Mouse (Mus musculus) liver, adult (tissue): ENCODE measurements around the gene Pnpla3.

Experiments used
- GATA4 ChIP-seq: IDR thresholded peaks from 2 replicates; pipeline ENCODE4 v1.6.1; 2014; ENCODE audit warnings: mild to moderate bottlenecking, low read length; ENCODE audit not compliant: insufficient replicate concordance

The Pnpla3 gene

DNA sequence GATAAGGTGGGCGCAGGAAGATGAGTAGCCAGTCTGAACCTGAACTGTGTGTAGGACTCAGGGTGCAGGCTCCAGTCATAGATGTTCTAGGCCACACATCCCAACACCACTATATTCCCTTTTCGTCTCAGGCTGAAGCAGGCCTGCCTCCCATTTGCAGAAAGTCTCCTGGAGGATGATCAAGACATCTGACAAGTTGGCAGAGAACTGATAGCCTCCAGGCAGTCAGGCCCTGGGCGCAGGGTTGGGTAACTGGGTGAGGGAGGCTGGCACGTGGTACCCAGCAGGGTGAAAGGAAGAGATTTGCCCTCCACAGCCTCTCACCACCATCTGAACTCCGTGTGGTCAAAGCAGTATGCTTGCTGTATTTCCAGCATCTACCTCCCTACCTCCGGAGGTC is 5.8 kb upstream of the Pnpla3 start:
- TF ChIP-seq GATA4: no peak

DNA sequence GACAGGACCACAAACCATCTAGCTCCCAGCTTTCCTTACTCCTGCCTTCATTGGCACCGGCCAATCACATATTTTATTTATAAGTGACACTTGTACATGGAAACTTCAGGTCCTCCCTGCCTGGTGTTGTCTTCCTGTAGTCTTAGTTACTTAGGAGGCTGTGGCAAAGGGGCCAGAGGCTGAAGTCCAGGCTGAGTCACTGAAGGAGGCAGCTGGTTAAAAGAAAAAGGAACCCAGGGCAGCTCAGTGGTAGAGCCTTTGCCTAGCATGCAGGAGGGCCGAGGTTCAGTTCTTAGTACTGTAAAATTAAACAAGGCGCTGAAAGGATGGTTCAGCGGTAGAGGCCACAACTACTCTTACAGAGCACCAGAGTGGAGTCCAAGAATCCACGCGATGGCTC is 819 bp upstream of the Pnpla3 start:
- TF ChIP-seq GATA4: no peak

DNA sequence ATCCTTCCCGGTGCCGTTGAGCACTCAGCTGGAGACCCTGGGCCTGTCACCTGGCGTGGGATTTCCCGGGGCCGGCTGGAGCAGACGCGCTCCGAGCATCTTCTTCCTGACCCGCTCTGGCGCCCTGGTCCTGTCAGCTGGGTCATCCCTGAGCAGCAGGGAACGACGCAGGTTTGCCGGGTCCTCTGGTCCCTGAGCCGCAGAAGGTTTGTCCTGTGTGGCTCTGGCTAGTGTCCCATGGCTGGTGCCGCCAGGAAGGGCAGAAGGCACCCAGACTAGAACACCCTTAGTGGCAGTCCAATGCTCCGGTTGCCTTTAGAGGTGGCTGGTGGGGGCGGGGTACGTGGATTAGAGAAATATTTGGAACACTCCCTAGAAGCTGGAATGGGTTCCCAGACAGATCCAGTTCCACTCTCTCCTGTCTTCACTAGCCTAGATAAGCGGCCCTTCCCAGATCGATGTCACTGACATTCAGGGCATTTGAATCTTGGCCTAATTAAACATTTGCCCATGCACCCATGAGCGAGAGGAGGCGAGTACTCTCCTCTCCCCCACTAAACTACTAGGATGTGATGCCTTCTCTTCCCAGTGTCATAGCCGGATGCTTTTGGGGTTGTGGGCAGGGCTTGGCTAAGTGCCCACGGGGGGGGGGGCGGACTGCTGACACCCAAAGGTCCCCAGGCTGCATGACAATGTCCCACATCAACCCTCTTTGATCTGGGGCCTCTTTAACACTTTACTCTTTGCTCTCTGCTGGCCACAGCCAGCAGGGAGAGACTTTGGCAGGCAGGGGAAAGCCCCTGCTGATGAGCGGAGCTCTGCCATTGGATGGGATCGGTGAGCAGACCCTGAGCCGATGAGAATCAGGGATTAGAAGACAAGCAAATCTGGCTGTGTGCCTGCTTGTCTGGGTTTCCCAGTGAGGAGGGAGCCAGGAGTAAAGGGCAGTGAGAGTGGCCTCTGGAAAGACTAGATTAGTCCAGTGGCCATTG is 829 bp downstream of the Pnpla3 start:
- peak; percentile 88; the same call in 1 of the 2 replicates for TF ChIP-seq GATA4

DNA sequence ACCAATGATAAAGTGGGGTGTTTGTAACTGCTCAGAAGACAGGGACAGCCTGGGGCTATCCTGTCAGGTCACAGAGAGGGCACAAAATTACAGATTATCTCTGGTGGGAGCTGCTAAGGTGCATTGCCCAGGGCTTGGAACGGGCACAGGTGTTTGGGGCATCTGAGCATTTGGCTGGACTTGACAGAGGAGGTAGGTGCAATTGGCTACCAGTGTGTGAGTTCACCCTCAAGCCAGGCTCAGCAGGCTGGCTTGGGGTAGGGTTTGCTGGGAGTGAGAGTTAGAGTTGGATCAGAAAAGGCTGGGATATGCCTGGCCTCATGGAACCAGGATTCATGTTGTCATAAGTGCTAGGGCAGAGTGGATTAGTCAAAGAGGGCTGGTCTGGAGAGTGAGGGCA is 1.9 kb downstream of the Pnpla3 start:
- no peak for TF ChIP-seq GATA4

DNA sequence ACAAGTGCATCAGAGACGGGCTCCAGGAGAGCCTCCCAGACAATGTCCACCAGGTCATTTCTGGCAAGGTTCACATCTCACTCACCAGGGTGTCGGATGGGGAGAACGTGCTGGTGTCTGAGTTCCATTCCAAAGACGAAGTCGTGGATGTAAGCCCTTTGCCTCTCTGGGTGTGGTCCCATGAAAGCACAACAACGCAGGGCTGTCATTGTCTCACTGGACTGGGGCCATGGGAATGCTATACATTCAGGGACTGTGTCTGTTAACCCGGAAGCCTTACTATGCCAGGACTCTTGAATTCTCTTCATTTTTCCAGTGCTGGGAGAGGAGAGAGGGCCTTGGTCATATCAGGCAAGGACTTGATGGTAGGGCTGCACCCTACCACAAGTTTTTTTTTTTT is 3.5 kb downstream of the Pnpla3 start:
- TF ChIP-seq GATA4: no peak

DNA sequence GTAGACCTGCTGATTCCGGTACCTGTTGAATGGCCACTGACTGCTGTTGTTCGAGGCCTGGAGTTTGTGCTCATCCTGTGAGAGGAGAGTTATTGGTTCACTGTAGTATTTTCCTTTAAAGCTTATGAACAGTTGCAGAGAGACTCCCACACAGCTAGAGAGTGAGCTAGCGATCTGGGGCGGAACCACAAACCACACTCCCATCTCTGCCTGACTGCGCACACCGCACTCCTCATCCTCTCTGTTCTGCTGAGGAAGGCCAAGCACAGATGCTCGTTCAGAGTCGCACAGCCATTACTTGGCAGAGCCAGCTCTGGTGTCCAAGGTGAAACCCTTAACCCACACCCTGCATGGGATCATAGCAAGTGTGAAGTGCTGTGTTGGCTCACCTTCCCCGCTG is 11.1 kb downstream of the Pnpla3 start:
- no peak for TF ChIP-seq GATA4

DNA sequence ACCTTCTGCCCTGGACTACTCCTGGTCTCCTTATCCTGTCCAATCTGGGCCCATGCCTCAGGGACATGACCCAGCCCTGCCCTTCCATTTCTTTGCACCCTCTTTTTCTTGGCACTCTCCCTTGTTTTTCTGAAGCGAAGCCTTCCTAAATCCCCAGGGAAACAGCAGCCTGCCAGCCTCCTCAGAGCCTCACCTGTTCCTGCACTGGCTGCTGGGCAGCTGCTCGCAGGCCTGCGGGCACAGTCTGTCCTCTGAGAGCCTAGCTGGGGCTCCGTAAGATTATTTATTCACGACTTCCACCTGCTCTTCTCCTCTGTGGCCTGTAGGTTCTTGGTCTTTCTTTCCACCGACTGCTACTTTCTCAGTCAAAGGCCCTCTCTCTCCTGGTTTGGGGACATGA is 14.4 kb downstream of the Pnpla3 start:
- no peak for TF ChIP-seq GATA4

DNA sequence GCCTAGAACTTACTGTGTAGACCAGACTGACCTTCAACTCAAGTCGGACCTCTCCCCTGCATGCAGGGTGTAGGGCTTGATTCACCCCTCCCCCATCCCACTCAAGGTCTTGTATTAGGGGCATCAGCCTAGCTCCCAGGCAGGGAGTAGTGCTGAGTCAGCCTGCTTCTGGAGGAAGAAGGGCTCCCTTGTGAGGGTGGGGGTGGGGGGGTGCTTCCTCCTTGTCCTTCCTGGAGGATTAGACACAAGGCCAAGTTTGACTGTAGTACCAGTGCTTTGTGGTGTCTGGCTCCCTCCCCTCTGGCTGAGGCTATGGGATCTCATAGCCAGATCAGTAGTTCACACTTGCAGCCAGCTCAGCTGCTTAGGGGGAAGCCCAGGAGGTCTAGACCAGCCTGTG is 16.3 kb downstream of the Pnpla3 start:
- TF ChIP-seq GATA4: peak; percentile 50; the same call in 1 of the 2 replicates

DNA sequence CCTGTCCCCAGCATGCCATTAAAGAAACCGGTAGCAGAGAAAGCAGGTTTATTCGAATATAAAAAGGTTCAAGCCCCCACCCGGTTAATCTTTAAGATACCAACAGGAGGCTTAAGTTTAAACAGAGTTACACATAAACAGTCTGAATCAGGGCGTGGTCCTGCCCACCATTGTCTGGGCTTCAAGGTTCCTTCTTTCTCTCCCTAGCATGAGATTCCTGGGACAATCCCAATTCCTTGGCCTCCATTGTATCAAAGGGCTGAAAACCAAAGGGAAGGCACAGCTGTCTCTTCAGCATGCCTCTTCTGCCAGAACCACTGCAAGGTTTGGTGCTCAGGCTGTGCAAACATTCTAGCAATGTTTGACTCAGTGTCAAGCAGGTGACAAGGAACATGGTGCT is 18.6 kb downstream of the Pnpla3 start:
- no peak for TF ChIP-seq GATA4

DNA sequence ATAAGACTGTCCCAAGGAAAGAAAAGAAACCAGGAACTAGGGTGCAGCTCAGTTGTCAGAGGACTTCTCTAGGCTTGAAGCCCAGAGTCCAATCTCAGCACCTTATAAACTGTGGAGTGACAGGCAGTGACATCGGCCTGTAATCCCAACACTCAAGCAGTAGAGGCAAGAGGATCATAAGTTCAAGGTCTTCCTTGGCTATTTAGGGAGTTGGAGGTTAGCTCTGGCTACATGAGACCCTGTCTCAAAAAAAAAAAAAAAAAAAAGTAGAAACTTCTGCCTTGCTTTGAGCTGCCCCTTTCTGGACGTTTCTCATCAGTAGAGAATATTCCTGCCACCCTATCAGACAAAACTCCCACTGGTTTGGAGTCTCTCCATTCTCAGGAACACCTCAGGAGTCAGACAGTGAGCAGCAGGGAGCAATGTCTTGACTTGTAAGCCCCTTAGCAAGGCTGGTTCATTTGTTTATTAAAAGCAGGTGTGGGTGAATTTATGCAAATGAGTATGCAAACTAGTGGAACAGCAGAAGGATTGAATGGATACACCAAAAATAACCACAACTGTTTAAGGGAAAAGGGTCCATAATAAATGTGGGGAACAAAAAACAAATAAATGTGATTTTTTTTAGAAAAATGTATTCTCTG is 21.4 kb downstream of the Pnpla3 start:
- no peak for TF ChIP-seq GATA4

DNA sequence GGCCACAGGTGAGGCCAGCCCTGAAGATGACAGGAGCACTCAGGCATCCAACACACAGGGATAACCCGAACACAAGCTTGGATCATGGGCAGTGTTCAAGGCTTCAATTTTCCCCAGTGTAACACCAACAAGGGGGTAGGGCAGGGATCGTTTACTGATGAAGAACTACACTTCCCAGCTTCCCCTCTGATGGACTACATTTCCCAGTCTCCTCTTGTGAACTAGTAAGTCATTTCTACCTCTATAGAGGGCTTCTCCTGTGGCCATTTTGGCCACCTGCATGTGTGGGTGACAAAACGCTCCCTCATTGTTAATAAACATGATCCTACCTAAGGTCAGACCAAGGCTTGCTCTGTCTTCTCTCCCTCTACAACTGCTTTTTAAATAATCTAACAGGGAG is 22.2 kb downstream of the Pnpla3 start:
- no peak for TF ChIP-seq GATA4

DNA sequence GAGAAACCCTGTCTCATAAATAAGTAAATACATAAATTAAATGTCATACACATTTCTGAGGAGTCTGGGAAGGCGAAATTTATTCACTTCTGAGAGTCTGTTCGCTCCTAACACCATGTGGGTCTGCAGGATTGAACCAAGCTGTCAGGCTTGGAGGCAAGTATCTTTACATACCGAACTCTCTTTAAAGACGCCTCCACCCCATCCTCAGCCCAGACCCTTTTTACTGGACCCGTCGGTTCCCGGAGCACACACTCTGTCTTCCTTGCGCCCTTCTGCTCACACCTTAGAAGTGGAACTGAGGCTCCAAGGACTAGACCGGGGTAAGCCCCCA is 24.1 kb downstream of the Pnpla3 start:
- no peak for TF ChIP-seq GATA4

DNA sequence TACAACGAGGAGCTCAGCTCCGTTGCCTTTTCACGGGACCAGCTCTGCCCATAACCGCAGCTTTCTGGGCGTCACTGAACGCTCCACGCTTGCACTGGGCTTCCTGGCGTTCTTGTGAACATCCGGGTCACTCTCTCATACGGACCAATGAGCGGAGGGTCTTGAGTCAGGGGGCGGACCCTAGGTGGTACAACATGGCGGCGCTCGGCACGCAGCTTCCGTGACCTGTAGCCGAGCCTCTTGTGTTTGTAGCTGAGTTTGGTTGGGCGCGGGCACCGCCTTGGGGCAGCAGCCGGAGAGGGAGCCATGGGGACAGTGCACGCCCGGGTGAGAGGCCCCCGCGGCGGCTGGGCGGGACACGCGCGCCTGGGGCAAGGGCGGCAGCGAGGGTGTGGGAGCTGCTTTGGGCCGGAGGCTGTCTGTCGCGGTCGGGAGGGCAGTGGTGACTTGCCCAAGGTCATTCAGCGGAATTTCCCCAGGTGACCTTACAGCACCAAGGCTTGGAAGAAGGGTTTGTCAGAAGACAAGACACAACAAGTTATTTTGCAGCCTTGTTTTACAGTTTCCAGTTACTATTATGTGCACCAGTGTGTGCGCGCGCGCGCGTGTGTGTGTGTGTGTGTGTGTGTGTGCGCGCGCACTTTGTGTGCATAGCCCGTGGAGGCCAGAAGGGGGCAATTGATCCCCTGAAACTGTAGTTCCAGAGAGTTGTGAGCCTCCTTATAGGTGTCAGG is 24.6 kb downstream of the Pnpla3 start, which contains the start of gene Samm50:
Gene Samm50 (plus strand): TSS at position 184 of the 734 bp plus-strand sequence.
- no peak for TF ChIP-seq GATA4

DNA sequence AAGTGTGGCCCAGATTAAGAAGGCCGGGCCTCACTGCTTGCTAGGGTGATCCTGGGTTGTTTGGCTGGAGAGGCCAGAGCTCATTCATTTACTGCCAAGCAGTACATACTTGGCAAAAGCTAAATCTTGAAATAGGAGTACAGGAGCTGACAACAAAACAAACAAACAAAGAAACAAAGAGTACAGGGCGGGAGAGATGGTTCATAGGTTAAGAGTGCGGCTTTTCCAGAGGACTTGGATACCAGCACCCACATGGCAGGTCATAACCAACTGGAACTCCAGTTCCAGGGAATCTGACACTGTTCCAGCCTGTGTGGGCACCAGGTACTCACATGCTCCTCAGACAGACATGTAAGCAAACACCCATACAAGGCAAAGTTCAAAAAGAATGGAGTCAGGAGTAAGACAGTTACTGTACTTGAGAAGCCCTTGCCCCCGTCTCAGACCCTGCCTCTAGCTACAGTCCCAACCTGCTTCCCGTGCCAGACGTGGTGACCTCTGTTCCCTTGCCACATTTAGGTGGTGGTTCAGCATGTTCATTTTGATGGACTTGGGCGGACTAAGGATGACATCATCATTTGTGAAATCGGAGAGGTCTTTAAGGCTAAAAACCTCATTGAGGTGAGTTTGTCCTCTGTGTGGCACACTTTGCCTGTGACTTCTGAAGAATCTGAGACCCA is 29.0 kb downstream of the Pnpla3 start:
- TF ChIP-seq GATA4: no peak

DNA sequence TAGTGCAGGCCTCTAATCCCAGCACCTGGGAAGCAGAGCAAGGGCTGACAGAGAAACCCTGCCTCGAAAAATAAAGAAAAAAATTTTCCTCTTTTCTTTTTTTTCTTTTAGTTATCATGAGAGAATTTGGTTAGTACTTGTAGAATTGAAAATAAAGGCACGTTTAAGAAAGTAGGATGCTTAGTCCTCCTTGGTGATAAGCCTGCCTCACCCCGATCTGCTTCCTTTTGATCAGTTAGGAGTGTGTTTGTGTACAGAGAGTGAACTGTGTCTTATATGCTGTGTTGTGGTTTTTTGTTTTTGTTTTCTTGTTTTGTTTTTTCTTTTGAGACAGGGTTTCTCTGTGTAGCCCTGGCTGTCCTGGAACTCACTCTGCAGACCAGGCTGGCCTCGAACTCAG is 39.7 kb downstream of the Pnpla3 start:
- no peak for TF ChIP-seq GATA4
